8 mouse cellular contexts compared by ENCODE assay signal in the genomic region with DNA sequence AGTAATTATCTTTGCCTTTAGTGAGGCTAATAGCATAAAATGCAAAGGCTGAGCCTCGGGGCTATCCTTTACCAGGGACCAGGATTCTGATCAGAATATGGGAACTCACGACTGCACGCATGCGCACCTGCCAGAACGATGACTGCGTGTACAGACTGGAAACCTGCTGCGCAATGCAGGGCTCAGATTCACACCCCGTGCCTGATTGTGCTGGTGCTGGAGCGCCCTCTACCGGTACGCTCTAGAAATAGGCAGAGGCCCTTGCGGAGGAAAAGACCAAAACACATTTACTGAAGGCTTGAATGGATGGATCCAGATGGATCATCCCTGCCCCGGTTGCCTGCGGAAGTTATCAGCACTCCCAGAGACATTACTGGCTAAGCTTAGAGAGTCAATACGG. TPM values are rescaled to one million over a fixed set of nuclear protein-coding genes. Genes with fewer than 3 reads are reported as not detected.
DNase-seq lines count a peak whose midpoint lies in the region; ATAC-seq lines count a peak whose summit lies in the region.

No protein-coding gene starts in this region.

- peaks cover 4% of the 10 kb centered on the region; the same call in 1 of the 2 replicates for H3K4me1 ChIP-seq in heart, embryonic 16.5 days (ENCODE audit: control insufficient read depth, insufficient read depth, low read length)
- peaks cover 2% of the 10 kb centered on the region for H3K4me1 ChIP-seq in liver, embryonic 16.5 days (ENCODE audit: control insufficient read depth, low read depth, low read length)
- peaks cover 32% of the 10 kb centered on the region for H3K4me1 ChIP-seq in neural tube, embryonic 13.5 days (replicated peaks)

- WGBS in heart, embryonic 16.5 days = under 1% methylated on average over 15 of the region's 15 CpGs
- under 1% methylated on average over 15 of the region's 15 CpGs for WGBS in liver, embryonic 16.5 days (ENCODE audit: insufficient replicate concordance)
- WGBS in neural tube, embryonic 13.5 days = under 1% methylated on average over 15 of the region's 15 CpGs

- H3K9ac ChIP-seq in heart, embryonic 16.5 days (ENCODE audit: low read length) = no peak overlapping the region
- no peak overlapping the region for H3K9ac ChIP-seq in liver, embryonic 16.5 days (ENCODE audit: low read depth, low read length)
- peak overlapping the region; percentile 56 for H3K9ac ChIP-seq in neural tube, embryonic 13.5 days

- H3K4me2 ChIP-seq in heart, embryonic 16.5 days (ENCODE audit: low read depth, low read length) = peak overlapping the region; percentile 35; the same call in 1 of the 2 replicates
- no peak overlapping the region for H3K4me2 ChIP-seq in liver, embryonic 16.5 days (ENCODE audit: low read depth, low read length)
- peak overlapping the region; percentile 13; the same call in 1 of the 2 replicates for H3K4me2 ChIP-seq in neural tube, embryonic 13.5 days

- H3K36me3 ChIP-seq in heart, embryonic 16.5 days (ENCODE audit: control insufficient read depth, insufficient read depth) = no peaks in the 10 kb centered on the region
- no peaks in the 10 kb centered on the region for H3K36me3 ChIP-seq in liver, embryonic 16.5 days (ENCODE audit: control insufficient read depth, insufficient read depth)
- no peaks in the 10 kb centered on the region for H3K36me3 ChIP-seq in neural tube, embryonic 13.5 days

- H3K4me3 ChIP-seq in heart, embryonic 16.5 days (ENCODE audit: low read length) = no peak overlapping the region
- H3K4me3 ChIP-seq in liver, embryonic 16.5 days (ENCODE audit: low read depth, low read length) = no peak overlapping the region
- H3K4me3 ChIP-seq in neural tube, embryonic 13.5 days = no peak overlapping the region

- 0 out of 2 replicates have a peak, but pooled peaks have one; percentile 12 for ATAC-seq in heart, embryonic 16.5 days (replicated peaks; ENCODE audit: extremely low read depth, insufficient read depth, low FRiP score)
- ATAC-seq in liver, embryonic 16.5 days (ENCODE audit: low read depth) = peak; percentile 53
- ATAC-seq in neural tube, embryonic 13.5 days (ENCODE audit: low read depth) = peak; percentile 72

- no peak overlapping the region for H3K27ac ChIP-seq in heart, embryonic 16.5 days (ENCODE audit: low read length)
- no peak overlapping the region for H3K27ac ChIP-seq in liver, embryonic 16.5 days (ENCODE audit: low read length)
- H3K27ac ChIP-seq in neural tube, embryonic 13.5 days (replicated peaks) = no peak overlapping the region

- peak; percentile 97 for DNase-seq in CD4-positive, CD25-positive, alpha-beta regulatory T cell, adult 2 months (ENCODE audit: low read depth, low spot score)
- DNase-seq in brain, embryonic 18.5 days (ENCODE audit: low read depth, low spot score) = peak; percentile 88
- DNase-seq in fibroblast of lung, adult 2 months (ENCODE audit: low read depth) = peak; percentile 88
- peak; percentile 90 to 92 for DNase-seq in kidney, postnatal 25 days
- peak; percentile 92 for DNase-seq in telencephalon, adult 2 months (ENCODE audit: low read depth, low spot score)

- H3K27me3 ChIP-seq in heart, embryonic 16.5 days (ENCODE audit: control insufficient read depth, insufficient read depth, low read length) = peaks cover 3% of the 10 kb centered on the region; the same call in 1 of the 2 replicates
- peaks cover 25% of the 10 kb centered on the region for H3K27me3 ChIP-seq in liver, embryonic 16.5 days (ENCODE audit: control insufficient read depth, insufficient read depth, low read depth, low read length)
- H3K27me3 ChIP-seq in neural tube, embryonic 13.5 days = no peaks in the 10 kb centered on the region

- H3K9me3 ChIP-seq in heart, embryonic 16.5 days (replicated peaks; ENCODE audit: control insufficient read depth, low read length) = no peaks in the 10 kb centered on the region
- H3K9me3 ChIP-seq in liver, embryonic 16.5 days (replicated peaks; ENCODE audit: control insufficient read depth, low read length) = no peaks in the 10 kb centered on the region
- H3K9me3 ChIP-seq in neural tube, embryonic 13.5 days = no peaks in the 10 kb centered on the region

RNA-seq across cellular contexts. Expression of gene Arl4c, which starts 3.8 kb away (rescaled TPM):
- polyA plus RNA-seq in heart, embryonic 16.5 days (2015; fragmentation: Nextera tagmentation; extraction: Ambion mirVana) = 7.7 and 7.9 TPM in 2 replicates
- 0.79 and 0.93 TPM in 2 replicates for polyA plus RNA-seq in liver, embryonic 16.5 days (2015; fragmentation: Nextera tagmentation; extraction: Ambion mirVana)
- polyA plus RNA-seq in neural tube, embryonic 13.5 days (2015; fragmentation: Nextera tagmentation; extraction: Ambion mirVana) = 38.3 and 39.2 TPM in 2 replicates

Comparison
In these comparisons a context has a peak if more than half of its experiments do, and no peak if none do; other contexts are left out.
1. ATAC-seq: peak in every context shown above with its lines; median percentile 72 in neural tube, embryonic 13.5 days; 53 in liver, embryonic 16.5 days; 12 in heart, embryonic 16.5 days.